Mouse (Mus musculus) layer of hippocampus, adult 18-20 months (tissue): ENCODE data around the gene Cyp4f40. TPM values are rescaled to one million over a fixed set of nuclear protein-coding genes. Genes with fewer than 3 reads are reported as not detected.
"Not testable (repeated sequence)": the region's sequence is repeated elsewhere in the genome, so short reads cannot be mapped to it uniquely, and the experiment has no call there.

Experiments
- DNase-seq, 2 experiments: peaks; one replicate each; pipeline ENCODE4 v3.0.0; 2022; ENCODE audit warnings: low spot score in 2 of 2
- total RNA-seq, 2 experiments: library from RNA; stranded (reverse); gene quantifications; 2 replicates each; pipeline ENCODE4 v1.2.3; 2021

Gene Cyp4f40
- total RNA-seq, 2 experiments from 2014 or later: not detected

- DNase-seq: no peak
These were observed 44.1 kb downstream of the Cyp4f40 start for GRCm38 (mm10) chr17:32702826-32703225.

- not testable (repeated sequence) for DNase-seq
These were observed 51.8 kb downstream of the Cyp4f40 start for GRCm38 (mm10) chr17:32710541-32710940.

DNA sequence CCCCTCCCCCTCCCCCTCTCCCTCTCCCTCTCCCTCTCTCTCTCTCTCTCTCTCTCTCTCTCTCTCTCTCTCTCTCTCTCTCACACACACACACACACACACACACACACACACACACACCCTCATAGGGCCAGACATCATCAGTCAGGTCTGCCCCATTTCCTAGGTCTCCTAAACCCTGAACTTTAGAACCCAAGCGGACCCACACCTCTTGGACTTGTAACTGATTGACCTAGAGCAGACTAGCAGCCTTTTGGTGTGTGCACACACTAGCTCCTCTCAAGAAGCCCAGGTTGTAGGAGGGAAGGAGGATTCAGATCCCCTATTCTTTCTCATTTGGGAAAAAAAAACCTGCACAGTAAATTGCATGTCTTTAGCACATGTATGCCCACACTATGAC is 63.5 kb downstream of the Cyp4f40 start:
- not testable (repeated sequence) for DNase-seq

DNA sequence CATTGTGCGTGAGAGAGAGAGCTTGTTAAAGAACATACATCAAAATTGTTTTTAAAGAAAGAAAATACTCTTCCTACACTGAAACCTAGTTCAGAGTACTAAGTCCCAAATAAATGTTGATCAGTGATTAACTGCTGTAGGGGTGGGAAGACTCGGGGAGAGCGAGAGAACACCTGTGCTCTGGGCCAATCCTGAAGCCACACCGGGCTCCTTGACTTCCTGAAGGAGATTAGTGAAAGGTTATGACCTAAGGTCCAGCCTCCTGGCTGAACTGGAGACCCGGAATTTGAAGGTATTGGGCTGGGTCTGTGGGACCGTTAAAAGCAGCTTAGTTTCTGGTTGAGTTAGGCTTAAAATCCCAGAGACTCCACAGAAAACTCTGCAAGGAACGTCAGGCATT is 64.1 kb downstream of the Cyp4f40 start:
- no peak for DNase-seq

- DNase-seq: not testable (repeated sequence)
These were observed 67.7 kb downstream of the Cyp4f40 start for GRCm38 (mm10) chr17:32726360-32726759.

Other genes with a start within 250 kb of the Cyp4f40 start
- not detected for gene Pglyrp2, start 234.7 kb upstream of the Cyp4f40 start, total RNA-seq
- under 1 TPM in 1 of 2 experiments, not detected in 1; 0.20 TPM for gene Cyp4f39, start 206.2 kb upstream of the Cyp4f40 start, total RNA-seq
- 1 to 10 TPM; 2.7 to 4.4 TPM for gene Cyp4f17, start 152.8 kb upstream of the Cyp4f40 start, total RNA-seq
- gene Cyp4f16, start 122.3 kb upstream of the Cyp4f40 start, total RNA-seq: 1 to 10 TPM; 5.2 to 6.0 TPM
- not detected for gene Cyp4f37, start 37.6 kb upstream of the Cyp4f40 start, total RNA-seq
- gene Cyp4f15, start 26.7 kb downstream of the Cyp4f40 start, total RNA-seq: 10 to 100 TPM; 18.9 to 19.8 TPM
- 10 to 100 TPM; 83.4 to 88.4 TPM for gene Zfp871, start 129.4 kb downstream of the Cyp4f40 start, total RNA-seq
- 1 to 10 TPM; 4.7 to 5.3 TPM for gene Zfp811, start 151.0 kb downstream of the Cyp4f40 start, total RNA-seq
- gene Zfp799, start 171.4 kb downstream of the Cyp4f40 start, total RNA-seq: 10 to 100 TPM; 26.6 to 30.7 TPM
- gene Zfp870, start 232.7 kb downstream of the Cyp4f40 start, total RNA-seq: 10 to 100 TPM in 1 of 2 experiments, 1 to 10 TPM in 1; 9.9 to 11.1 TPM